ENCODE assay signal across 12 mouse cellular contexts in genomic region chr3:87748431-87748830, GRCm38 (mm10). TPM values are rescaled to one million over a fixed set of nuclear protein-coding genes. Genes with fewer than 3 reads are reported as not detected.
DNase-seq lines count a peak whose midpoint lies in the region; ATAC-seq lines count a peak whose summit lies in the region.
"Had no signal": no experiment of that assay in that cellular context is flagged by ENCODE, and none has a peak within 500 bp of the region (broad histone marks: within the 10 kb centered on the region; RNA-seq: fewer than 3 reads in every experiment).

Gene Lrrc71, minus strand, starts transcription at chr3:87748625.

- H3K27me3 ChIP-seq in heart, embryonic 16.5 days (ENCODE audit: control insufficient read depth, insufficient read depth, low read length) = peaks cover 2% of the 10 kb centered on the region; the same call in 1 of the 2 replicates
- H3K27me3 ChIP-seq in heart, embryonic 10.5 days (ENCODE audit: insufficient read depth, poor library complexity, severe bottlenecking) = peaks cover 49% of the 10 kb centered on the region
- H3K27me3 ChIP-seq in hindbrain, embryonic 13.5 days = peaks cover 12% of the 10 kb centered on the region; the same call in 1 of the 2 replicates
- H3K27me3 ChIP-seq: forebrain, embryonic 15.5 days had no signal

- H3K4me2 ChIP-seq in heart, embryonic 16.5 days (ENCODE audit: low read depth, low read length) = no peak within 1 kb of the TSS
- H3K4me2 ChIP-seq in hindbrain, embryonic 13.5 days = no peak within 1 kb of the TSS
- H3K4me2 ChIP-seq: forebrain, embryonic 15.5 days; heart, embryonic 15.5 days had no signal

- H3K27ac ChIP-seq in heart, embryonic 16.5 days (ENCODE audit: low read length) = no peak within 1 kb of the TSS
- no peak within 1 kb of the TSS for H3K27ac ChIP-seq in heart, embryonic 10.5 days
- no peak within 1 kb of the TSS for H3K27ac ChIP-seq in hindbrain, embryonic 13.5 days
- H3K27ac ChIP-seq: forebrain, embryonic 15.5 days; heart, embryonic 15.5 days; liver, embryonic 14.5 days had no signal

- WGBS in heart, embryonic 16.5 days = 45% methylated on average over 13 of the region's 13 CpGs
- WGBS in heart, embryonic 10.5 days = 43% methylated on average over 13 of the region's 13 CpGs
- WGBS in hindbrain, embryonic 13.5 days = 48% methylated on average over 13 of the region's 13 CpGs

- ATAC-seq in heart, embryonic 16.5 days (replicated peaks; ENCODE audit: extremely low read depth, insufficient read depth, low FRiP score) = 0 out of 2 replicates have a peak, but pooled peaks have one; percentile 16
- no peak; the same call in 1 of the 2 replicates for ATAC-seq in hindbrain, embryonic 13.5 days (ENCODE audit: low FRiP score)
- ATAC-seq: forebrain, embryonic 15.5 days had no signal

- no peak for DNase-seq in heart, embryonic 10.5 days (ENCODE audit: low spot score)
- DNase-seq in urinary bladder, postnatal 14 days (ENCODE audit: low spot score) = peak; percentile 28
- DNase-seq in urinary bladder, adult 2 months (ENCODE audit: low spot score) = no peak
- peak; percentile 62 for DNase-seq in kidney, postnatal 14 days
- peak; percentile 70 for DNase-seq in testis, postnatal 14 days (ENCODE audit: low spot score)
- no peak for DNase-seq in cerebellum, adult 9-11 months

- no peaks in the 10 kb centered on the region for H3K9me3 ChIP-seq in heart, embryonic 16.5 days (replicated peaks; ENCODE audit: control insufficient read depth, low read length)
- H3K9me3 ChIP-seq in heart, embryonic 10.5 days = no peaks in the 10 kb centered on the region
- no peaks in the 10 kb centered on the region for H3K9me3 ChIP-seq in hindbrain, embryonic 13.5 days
- H3K9me3 ChIP-seq: forebrain, embryonic 15.5 days; heart, embryonic 15.5 days had no signal

- H3K36me3 ChIP-seq in heart, embryonic 16.5 days (ENCODE audit: control insufficient read depth, insufficient read depth) = peaks cover 5% of the 10 kb centered on the region; the same call in 1 of the 2 replicates
- peaks cover 19% of the 10 kb centered on the region for H3K36me3 ChIP-seq in heart, embryonic 10.5 days
- no peaks in the 10 kb centered on the region for H3K36me3 ChIP-seq in hindbrain, embryonic 13.5 days
- H3K36me3 ChIP-seq: forebrain, embryonic 15.5 days had no signal

- H3K4me3 ChIP-seq in heart, embryonic 16.5 days (ENCODE audit: low read length) = no peak within 1 kb of the TSS
- no peak within 1 kb of the TSS for H3K4me3 ChIP-seq in heart, embryonic 10.5 days
- H3K4me3 ChIP-seq in hindbrain, embryonic 13.5 days = no peak within 1 kb of the TSS
- H3K4me3 ChIP-seq: forebrain, embryonic 15.5 days; heart, embryonic 15.5 days; myocyte had no signal

- peaks cover 3% of the 10 kb centered on the region; the same call in 1 of the 2 replicates for H3K4me1 ChIP-seq in heart, embryonic 16.5 days (ENCODE audit: control insufficient read depth, insufficient read depth, low read length)
- H3K4me1 ChIP-seq in heart, embryonic 10.5 days = peaks cover 20% of the 10 kb centered on the region
- peaks cover 15% of the 10 kb centered on the region for H3K4me1 ChIP-seq in hindbrain, embryonic 13.5 days (replicated peaks)

- no peak within 1 kb of the TSS; the same call in 1 of the 2 replicates for H3K9ac ChIP-seq in heart, embryonic 16.5 days (ENCODE audit: low read length)
- no peak within 1 kb of the TSS for H3K9ac ChIP-seq in hindbrain, embryonic 13.5 days
- H3K9ac ChIP-seq: forebrain, embryonic 15.5 days; heart, embryonic 15.5 days; liver, embryonic 14.5 days had no signal

RNA-seq across cellular contexts. Expression of gene Lrrc71, which starts in this region (rescaled TPM):
- polyA plus RNA-seq in heart, embryonic 16.5 days (2015; fragmentation: Nextera tagmentation; extraction: Ambion mirVana) = 0.71 and 0.87 TPM in 2 replicates
- 0.30 and 0.63 TPM in 2 replicates for polyA plus RNA-seq in heart, embryonic 10.5 days (2016; fragmentation: Nextera tagmentation; extraction: Ambion mirVana)
- 0.19 and 0.29 TPM in 2 replicates for polyA plus RNA-seq in urinary bladder, adult 2 months (2012; rRNA removed)
- polyA plus RNA-seq in hindbrain, embryonic 13.5 days (2015; fragmentation: Nextera tagmentation; extraction: Ambion mirVana) = 0.43 and 0.71 TPM in 2 replicates

Comparison
In these comparisons a context has a peak if more than half of its experiments do, and no peak if none do; other contexts are left out.
1. DNase-seq: peak in urinary bladder, postnatal 14 days (single experiment), kidney, postnatal 14 days (single experiment) and testis, postnatal 14 days (single experiment); none in heart, embryonic 10.5 days (single experiment), urinary bladder, adult 2 months (single experiment) and cerebellum, adult 9-11 months (single experiment).
2. Peak in ATAC-seq in heart, embryonic 16.5 days; RNA of the gene not detected or under 1 TPM.